Mouse (Mus musculus): Measurements from ENCODE around the gene Ndrg4.

The Ndrg4 gene

GRCm38 (mm10) chr8:95678024-95678611 is 1.3 kb downstream of the Ndrg4 start:
- DNase-seq (ENCODE audit: low read depth, low spot score) = peak; percentile 80

- peak; percentile 87 for DNase-seq (ENCODE audit: low read depth, low spot score)
Measured at GRCm38 (mm10) chr8:95688073-95688672, 11.4 kb downstream of the Ndrg4 start.

GRCm38 (mm10) chr8:95690929-95691541 is 14.3 kb downstream of the Ndrg4 start:
- no peak for DNase-seq (ENCODE audit: low read depth, low spot score)

- DNase-seq (ENCODE audit: low read depth, low spot score) = peak; percentile 85
Measured at GRCm38 (mm10) chr8:95694631-95695030, 17.9 kb downstream of the Ndrg4 start.

GRCm38 (mm10) chr8:95696661-95697060 is 19.9 kb downstream of the Ndrg4 start:
- DNase-seq (ENCODE audit: low read depth, low spot score) = no peak

GRCm38 (mm10) chr8:95697128-95697527 is 20.3 kb downstream of the Ndrg4 start:
- DNase-seq (ENCODE audit: low read depth, low spot score) = peak; percentile 94

GRCm38 (mm10) chr8:95698179-95698578 is 21.4 kb downstream of the Ndrg4 start:
- DNase-seq (ENCODE audit: low read depth, low spot score) = no peak

GRCm38 (mm10) chr8:95700282-95700681 is 23.5 kb downstream of the Ndrg4 start:
- peak; percentile 94 for DNase-seq (ENCODE audit: low read depth, low spot score)

GRCm38 (mm10) chr8:95701809-95702208 is 25.0 kb downstream of the Ndrg4 start:
- DNase-seq (ENCODE audit: low read depth, low spot score) = no peak

GRCm38 (mm10) chr8:95702480-95703446 is 26.0 kb downstream of the Ndrg4 start:
- peak; percentile 99 for DNase-seq (ENCODE audit: low read depth, low spot score)

- peak; percentile 94 for DNase-seq (ENCODE audit: low read depth, low spot score)
Measured at GRCm38 (mm10) chr8:95703461-95704260, 26.9 kb downstream of the Ndrg4 start.

GRCm38 (mm10) chr8:95704538-95704937 is 27.8 kb downstream of the Ndrg4 start:
- no peak for DNase-seq (ENCODE audit: low read depth, low spot score)

- DNase-seq (ENCODE audit: low read depth, low spot score) = no peak
Measured at GRCm38 (mm10) chr8:95709579-95709978, 32.8 kb downstream of the Ndrg4 start.

GRCm38 (mm10) chr8:95711029-95711428 is 34.2 kb downstream of the Ndrg4 start:
- no peak for DNase-seq (ENCODE audit: low read depth, low spot score)

- no peak for DNase-seq (ENCODE audit: low read depth, low spot score)
Measured at GRCm38 (mm10) chr8:95712395-95712794, 35.6 kb downstream of the Ndrg4 start.

GRCm38 (mm10) chr8:95713100-95714010 is 36.6 kb downstream of the Ndrg4 start:
- DNase-seq (ENCODE audit: low read depth, low spot score) = peak; percentile 85

- DNase-seq (ENCODE audit: low read depth, low spot score) = no peak
Measured at GRCm38 (mm10) chr8:95714367-95714766, 37.6 kb downstream of the Ndrg4 start.

- DNase-seq (ENCODE audit: low read depth, low spot score) = no peak
Measured at GRCm38 (mm10) chr8:95714837-95715413, 38.1 kb downstream of the Ndrg4 start.

- peak; percentile 93 for DNase-seq (ENCODE audit: low read depth, low spot score)
Measured at GRCm38 (mm10) chr8:95715676-95716531, 39.1 kb downstream of the Ndrg4 start, which contains the start of gene Setd6. Gene Setd6, plus strand, starts transcription at chr8:95715881.

Measured in brain, adult 2 months (tissue).